Mouse (Mus musculus) urinary bladder, adult 18-20 months (tissue): ENCODE measurements around the gene Gm2035.
"Not testable (repeated sequence)": the region's sequence is repeated elsewhere in the genome, so short reads cannot be mapped to it uniquely, and the experiment has no call there.

Experiments used
- DNase-seq, 2 experiments: peaks; one replicate each; pipeline ENCODE4 v3.0.0; 2022; ENCODE audit warnings: low spot score in 2 of 2, mixed read lengths in 2 of 2

Gm2035 gene

DNA sequence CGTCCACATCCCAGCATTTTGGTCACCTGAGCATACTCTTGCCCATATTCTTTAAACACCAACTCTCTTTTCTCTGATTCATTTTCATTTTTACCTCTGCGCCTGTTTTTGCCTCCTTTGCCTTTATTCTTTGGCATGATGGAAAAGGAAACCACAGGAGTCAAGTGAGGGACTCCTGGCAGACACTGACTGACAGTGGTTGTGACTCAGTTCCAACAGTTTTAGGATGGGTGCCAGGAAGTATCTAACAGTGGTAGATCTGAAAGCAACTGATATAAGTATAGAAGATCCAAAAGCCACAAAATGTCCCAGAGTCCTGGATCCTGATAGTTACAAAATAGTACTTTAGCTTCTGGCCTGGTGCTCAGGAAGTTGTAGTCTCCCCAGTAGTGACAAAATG, at the start of gene Gm2035:
Gene Gm2035 (minus strand): TSS at position 137 of the 400 bp plus-strand sequence.
- not testable (repeated sequence) for DNase-seq

DNA sequence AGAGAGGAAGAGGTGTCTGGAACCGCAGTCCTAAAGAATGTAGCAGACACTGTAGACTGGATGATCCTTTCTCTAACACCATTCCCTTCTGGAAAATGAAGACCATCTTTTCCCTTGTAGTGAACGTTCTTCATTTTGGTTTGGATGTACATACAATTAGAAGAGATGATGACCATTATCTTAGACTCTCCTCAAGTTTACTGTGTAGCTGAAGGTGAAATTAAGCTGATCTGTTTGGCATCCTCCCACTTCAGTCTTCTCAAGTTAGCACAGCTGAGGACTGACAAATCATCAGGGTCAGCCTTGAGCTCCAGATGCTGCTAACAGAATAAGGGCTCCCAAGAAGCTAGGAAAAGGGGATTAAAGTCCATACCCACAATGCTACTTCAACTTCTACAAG, 34.1 kb upstream of the Gm2035 start, which contains the start of gene Gm2042:
Gene Gm2042 (plus strand): TSS at position 301 of the 400 bp plus-strand sequence.
- DNase-seq: not testable (repeated sequence)

DNA sequence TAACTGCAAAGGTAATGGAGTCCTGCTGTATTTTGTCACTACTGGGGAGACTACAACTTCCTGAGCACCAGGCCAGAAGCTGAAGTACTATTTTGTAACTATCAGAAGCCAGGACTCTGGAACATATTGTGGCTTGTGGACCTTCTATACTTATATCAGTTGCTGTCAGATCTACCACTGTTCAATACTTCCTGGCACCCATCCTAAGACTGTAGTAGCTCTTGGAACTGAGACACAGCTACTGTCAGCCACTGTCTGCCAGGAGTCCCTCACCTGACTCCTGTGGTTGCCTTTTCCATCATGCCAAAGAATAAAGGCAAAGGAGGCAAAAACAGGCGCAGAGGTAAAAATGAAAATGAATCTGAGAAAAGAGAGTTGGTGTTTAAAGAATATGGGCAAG, 24.6 kb downstream of the Gm2035 start, which contains the start of gene Gm2022:
Gene Gm2022 (plus strand): TSS at position 301 of the 400 bp plus-strand sequence.
- DNase-seq: not testable (repeated sequence)

DNA sequence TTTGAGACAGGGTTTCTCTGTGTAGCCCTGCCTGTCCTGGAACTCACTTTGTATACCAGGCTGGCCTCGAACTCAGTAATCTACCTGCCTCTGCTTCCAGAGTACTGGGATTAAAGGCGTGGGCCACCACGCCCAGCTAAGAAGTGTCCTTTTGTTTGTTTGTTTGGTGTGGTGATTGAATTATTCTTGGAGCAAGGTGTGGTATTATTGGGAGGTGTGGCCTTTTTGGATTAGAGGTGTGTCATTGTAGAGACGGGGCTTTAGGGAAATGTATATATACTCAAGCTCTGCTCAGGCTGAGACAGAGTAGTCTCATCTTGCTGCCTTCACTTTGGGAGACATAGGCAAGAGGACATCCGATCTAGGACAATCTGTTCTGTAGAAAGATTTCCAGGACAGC, 45.9 kb downstream of the Gm2035 start, which contains the start of gene Gm2016:
Gene Gm2016 (plus strand): TSS at position 301 of the 400 bp plus-strand sequence.
- not testable (repeated sequence) for DNase-seq
